Mouse (Mus musculus): ENCODE measurements around the gene Phldb1.

Gene Phldb1

GRCm38 (mm10) chr9:44708429-44708765, 26.6 kb downstream of the Phldb1 start:
- DNase-seq = no peak

- DNase-seq = no peak
Measured at GRCm38 (mm10) chr9:44707749-44708428, 27.1 kb downstream of the Phldb1 start.

GRCm38 (mm10) chr9:44699730-44700129, 35.3 kb downstream of the Phldb1 start:
- DNase-seq = no peak

GRCm38 (mm10) chr9:44699196-44699595, 35.8 kb downstream of the Phldb1 start:
- DNase-seq = peak; percentile 46

GRCm38 (mm10) chr9:44697866-44698265, 37.1 kb downstream of the Phldb1 start:
- DNase-seq = peak; percentile 60

GRCm38 (mm10) chr9:44693071-44693470, 41.9 kb downstream of the Phldb1 start:
- peak; percentile 73 for DNase-seq

- peak; percentile 88 for DNase-seq
Measured at GRCm38 (mm10) chr9:44691671-44692520, 43.1 kb downstream of the Phldb1 start.

- DNase-seq = peak; percentile 21
Measured at GRCm38 (mm10) chr9:44690641-44691040, 44.4 kb downstream of the Phldb1 start.

GRCm38 (mm10) chr9:44688013-44688412, 47.0 kb downstream of the Phldb1 start:
- DNase-seq = no peak

GRCm38 (mm10) chr9:44686638-44687037, 48.4 kb downstream of the Phldb1 start:
- DNase-seq = no peak

- DNase-seq = peak; percentile 76
Measured at GRCm38 (mm10) chr9:44685346-44686330, 49.4 kb downstream of the Phldb1 start.

GRCm38 (mm10) chr9:44683046-44683445, 52.0 kb downstream of the Phldb1 start:
- DNase-seq = no peak

GRCm38 (mm10) chr9:44679565-44679964, 55.4 kb downstream of the Phldb1 start:
- DNase-seq = no peak

GRCm38 (mm10) chr9:44678288-44678871, 56.6 kb downstream of the Phldb1 start:
- DNase-seq = no peak

- DNase-seq = no peak
Measured at GRCm38 (mm10) chr9:44673005-44673404, 62.0 kb downstream of the Phldb1 start, which contains the start of gene Treh. Gene Treh (plus strand): TSS chr9:44673233.

- DNase-seq = no peak
Measured at GRCm38 (mm10) chr9:44672291-44672865, 62.6 kb downstream of the Phldb1 start.

GRCm38 (mm10) chr9:44671416-44671815, 63.6 kb downstream of the Phldb1 start:
- DNase-seq = no peak

GRCm38 (mm10) chr9:44663706-44664105, 71.3 kb downstream of the Phldb1 start:
- no peak for DNase-seq

GRCm38 (mm10) chr9:44655098-44656066, 79.6 kb downstream of the Phldb1 start:
- DNase-seq = peak; percentile 77

- no peak for DNase-seq
Measured at GRCm38 (mm10) chr9:44653896-44654295, 81.1 kb downstream of the Phldb1 start.

GRCm38 (mm10) chr9:44652027-44652426, 83.0 kb downstream of the Phldb1 start:
- peak; percentile 68 for DNase-seq
